Mouse (Mus musculus) kidney, adult 9 months (tissue): Measurements from ENCODE around the gene Ofcc1.

ENCODE experiments used
- DNase-seq: peaks from one replicate; pipeline ENCODE4 v3.0.0; 2022

Ofcc1 gene

GRCm38 (mm10) chr13:40361288-40361687, at the start of gene Ofcc1:
Gene Ofcc1 (minus strand): TSS chr13:40361450.
- no peak for DNase-seq

GRCm38 (mm10) chr13:40390120-40390519, 28.9 kb upstream of the Ofcc1 start:
- DNase-seq, result no peak

DNA sequence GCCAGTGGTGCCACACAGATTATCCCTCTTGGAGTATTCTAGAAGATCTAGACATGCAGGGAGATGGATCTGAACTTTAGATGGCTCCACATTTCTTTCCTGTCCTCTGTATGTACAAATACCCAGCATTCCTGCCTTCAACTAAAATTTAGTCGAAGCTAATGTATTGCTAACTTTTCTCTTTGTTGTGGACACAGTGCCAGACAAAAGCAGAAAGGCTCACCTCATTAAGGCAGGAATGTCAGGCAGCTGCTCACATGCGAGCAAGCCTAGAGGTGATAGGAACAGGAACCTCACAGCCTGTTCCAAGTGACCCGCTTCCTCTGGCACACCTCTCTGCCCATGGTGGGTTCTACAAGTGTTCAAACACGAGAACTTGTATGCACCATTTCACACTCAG, 26.2 kb upstream of the Ofcc1 start:
- DNase-seq, result no peak

DNA sequence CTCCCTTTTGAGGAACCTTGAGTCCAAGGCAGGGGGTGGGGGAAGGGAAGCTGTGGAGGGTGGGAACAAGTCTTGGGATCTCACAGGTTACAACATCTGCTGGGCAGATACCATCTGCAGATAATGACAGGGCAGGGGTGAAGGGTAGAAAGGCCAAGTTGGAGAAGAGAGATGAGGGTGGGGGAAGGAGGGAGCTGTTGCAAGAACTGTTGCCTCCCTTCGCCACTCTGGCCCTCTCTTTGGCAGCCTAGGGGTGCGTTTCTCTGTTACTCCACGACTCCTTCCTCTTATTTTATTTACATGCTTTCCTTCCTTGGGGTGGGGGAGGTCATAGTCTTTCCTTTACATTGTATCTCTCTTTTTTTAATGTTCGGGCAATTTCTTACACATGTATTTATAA, 23.7 kb upstream of the Ofcc1 start:
- no peak for DNase-seq

- no peak for DNase-seq
Measured at GRCm38 (mm10) chr13:40376773-40377172, 15.5 kb upstream of the Ofcc1 start.

GRCm38 (mm10) chr13:40366762-40367161, 5.5 kb upstream of the Ofcc1 start:
- DNase-seq, result no peak

GRCm38 (mm10) chr13:40364855-40365254, 3.6 kb upstream of the Ofcc1 start:
- no peak for DNase-seq

DNA sequence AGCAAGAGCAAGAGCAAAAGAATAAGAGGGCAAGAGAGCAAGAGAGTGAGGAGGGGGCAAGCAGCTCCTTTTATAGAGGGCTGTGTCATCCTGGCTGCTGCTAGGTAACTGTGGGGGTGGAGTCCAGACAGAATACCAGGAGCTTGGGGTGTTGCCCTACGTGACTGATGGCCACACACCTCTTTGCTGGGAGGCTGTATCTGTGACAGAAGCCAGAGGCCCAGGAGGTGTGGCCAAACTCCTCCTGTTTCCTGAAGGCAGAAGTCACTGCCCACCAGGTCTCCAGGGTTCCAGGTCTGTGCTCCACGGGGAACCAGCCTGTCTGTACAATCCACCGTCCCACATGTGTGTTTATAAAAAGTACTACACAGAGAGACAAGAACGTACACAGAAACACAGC, 558 bp downstream of the Ofcc1 start:
- no peak for DNase-seq

DNA sequence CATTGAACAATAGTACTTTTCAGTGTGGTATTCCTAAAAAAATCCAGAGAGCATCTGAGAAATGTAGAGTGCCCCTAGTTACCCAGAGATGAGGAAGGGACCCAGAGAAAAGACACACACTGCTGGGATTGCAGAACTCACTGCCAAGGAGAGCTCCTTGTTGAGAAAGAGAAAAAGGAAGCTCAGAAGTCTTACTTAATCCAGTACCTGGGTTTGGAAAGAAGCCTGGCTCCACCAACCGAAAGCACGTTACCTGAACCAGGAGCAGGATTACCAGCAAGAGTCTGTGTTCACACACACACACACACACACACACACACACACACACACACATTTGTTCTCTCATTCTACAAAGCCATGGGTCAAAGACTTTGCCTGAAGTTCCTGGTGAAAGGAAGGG, 14.2 kb downstream of the Ofcc1 start:
- no peak for DNase-seq

- no peak for DNase-seq
Measured at GRCm38 (mm10) chr13:40323301-40323700, 37.9 kb downstream of the Ofcc1 start.

GRCm38 (mm10) chr13:40320814-40321525, 40.3 kb downstream of the Ofcc1 start:
- no peak for DNase-seq

DNA sequence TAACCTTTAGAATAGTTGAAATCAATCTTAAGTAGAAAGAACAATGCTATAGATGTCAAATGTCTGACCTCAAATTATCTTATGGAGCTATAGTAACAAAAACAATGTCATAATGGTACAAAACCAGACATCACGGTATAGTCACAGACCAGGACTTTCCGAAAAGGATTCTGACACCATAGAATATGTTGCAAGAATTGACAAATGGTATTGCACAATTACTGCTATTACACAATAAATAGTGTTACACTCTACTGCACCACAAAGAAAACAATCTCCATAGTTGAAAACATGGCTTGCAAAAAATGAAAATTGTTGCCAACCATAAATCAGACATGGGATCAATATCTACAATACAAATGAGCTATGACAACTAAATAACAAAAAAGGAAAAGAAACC, 43.5 kb downstream of the Ofcc1 start:
- DNase-seq, result no peak

DNA sequence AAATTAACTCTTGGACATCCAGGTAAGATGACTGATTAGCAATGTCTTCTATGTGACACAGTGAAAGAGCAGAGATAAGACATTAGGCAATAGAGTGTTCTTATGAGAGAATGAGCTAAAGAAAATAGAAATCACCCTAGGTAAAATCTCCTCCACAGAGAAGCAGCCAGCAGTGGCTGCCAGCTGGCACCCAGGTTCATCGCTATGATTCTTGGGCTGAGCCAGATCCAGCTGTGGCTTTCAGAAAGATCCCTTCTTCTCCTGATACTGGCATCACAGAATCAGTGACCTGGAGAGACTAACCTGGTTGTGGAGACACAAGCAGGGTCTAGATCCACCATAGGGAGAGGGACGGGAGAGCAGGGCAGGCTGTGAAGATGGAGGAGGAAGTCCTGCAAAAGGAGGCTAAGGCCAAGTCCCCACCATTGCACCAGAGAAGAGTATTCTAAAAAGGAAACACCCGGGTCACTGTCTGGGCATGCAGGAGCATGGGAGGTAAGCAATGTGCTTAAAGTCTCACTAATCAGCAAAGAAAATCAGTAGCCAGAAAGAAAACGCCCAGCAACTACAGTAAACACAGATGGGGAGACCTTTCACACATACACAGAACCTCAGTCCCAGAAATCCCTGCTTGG, 46.0 kb downstream of the Ofcc1 start:
- no peak for DNase-seq

- no peak for DNase-seq
Measured at GRCm38 (mm10) chr13:40292891-40293290, 68.4 kb downstream of the Ofcc1 start.

GRCm38 (mm10) chr13:40290846-40291245, 70.4 kb downstream of the Ofcc1 start:
- no peak for DNase-seq

DNA sequence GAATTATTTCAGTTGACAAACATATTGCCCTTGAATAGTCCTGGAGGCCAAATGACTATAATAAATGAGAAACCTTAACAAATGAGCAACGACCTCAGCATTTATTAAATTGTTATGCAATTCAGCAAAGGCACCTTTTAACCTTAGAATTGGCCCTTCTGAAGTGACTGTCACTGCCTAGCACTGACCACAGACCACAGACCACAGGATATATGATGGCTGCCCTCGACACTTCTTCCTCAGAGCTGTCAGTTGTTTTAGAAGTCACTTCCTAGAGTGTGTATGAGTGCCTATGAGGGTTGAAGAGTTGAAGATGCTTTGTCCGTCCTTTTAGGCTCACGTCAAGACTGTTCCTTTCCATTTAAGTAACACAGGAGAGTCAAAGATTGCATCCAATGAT, 72.6 kb downstream of the Ofcc1 start:
- no peak for DNase-seq

DNA sequence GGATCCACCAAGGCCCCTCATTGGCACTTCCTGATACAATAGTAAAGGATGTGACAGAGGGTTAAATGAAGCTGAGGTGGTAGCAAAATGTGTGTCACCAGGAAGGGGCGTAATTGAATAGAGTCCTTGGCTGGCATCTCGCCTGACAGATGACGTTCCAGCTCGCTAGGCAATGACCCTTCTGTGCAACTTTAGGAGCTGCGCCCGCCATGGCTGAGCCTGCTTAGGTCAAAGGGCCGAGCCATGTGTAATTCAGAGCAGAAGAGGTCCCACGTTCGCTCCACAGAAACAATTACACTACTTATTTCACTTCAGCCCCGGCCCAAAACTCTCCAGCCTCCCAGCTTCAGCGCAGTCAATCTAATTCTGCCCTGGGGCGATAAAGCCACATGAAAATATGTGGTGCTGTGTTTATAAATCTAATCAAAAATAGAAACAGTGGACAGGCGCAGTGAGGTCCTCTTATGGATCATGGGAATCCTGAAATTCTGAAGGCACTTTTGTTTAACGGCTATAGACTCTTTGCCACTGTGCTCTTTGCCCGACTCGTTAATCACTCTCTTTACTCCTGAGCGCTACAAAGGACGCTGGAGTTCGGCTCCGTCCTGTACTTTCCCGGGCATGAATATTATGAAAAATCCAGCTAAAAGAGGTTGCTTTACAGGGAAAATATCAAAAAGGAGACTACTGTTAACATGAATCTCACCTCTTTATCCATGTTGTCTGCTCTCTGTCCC, 73.8 kb downstream of the Ofcc1 start:
- no peak for DNase-seq

DNA sequence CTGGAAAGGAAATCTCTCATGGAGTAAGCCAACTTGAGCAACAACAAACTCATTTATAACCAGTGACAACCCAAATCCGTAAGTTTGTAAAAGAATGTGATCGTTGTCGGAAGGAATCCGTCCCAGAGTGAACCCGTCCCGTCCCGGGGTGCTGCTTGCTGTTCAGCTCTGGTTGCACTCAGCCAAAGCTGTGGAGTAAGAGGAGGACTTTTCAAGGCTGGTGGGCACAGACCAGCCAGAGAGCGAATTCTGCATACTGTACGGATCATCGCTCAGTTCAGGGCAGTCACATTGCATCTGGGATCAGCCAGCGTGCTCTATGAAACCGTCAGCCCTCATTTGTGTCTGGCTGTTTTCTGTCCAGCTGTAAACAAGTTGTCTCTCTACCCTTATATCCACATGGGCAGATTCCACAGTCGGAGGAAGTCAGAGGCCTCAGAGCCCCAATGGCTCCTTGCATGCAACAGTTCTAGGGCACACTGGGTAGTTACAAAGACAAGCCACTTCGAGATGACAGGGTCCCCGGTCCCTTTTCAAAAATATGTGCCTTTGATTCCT, 75.9 kb downstream of the Ofcc1 start:
- no peak for DNase-seq

GRCm38 (mm10) chr13:40280616-40281015, 80.6 kb downstream of the Ofcc1 start:
- DNase-seq, result no peak

- no peak for DNase-seq
Measured at GRCm38 (mm10) chr13:40267546-40267945, 93.7 kb downstream of the Ofcc1 start.

- no peak for DNase-seq
Measured at GRCm38 (mm10) chr13:40263087-40263807, 98.0 kb downstream of the Ofcc1 start.

GRCm38 (mm10) chr13:40258757-40259156, 102.5 kb downstream of the Ofcc1 start:
- no peak for DNase-seq

DNA sequence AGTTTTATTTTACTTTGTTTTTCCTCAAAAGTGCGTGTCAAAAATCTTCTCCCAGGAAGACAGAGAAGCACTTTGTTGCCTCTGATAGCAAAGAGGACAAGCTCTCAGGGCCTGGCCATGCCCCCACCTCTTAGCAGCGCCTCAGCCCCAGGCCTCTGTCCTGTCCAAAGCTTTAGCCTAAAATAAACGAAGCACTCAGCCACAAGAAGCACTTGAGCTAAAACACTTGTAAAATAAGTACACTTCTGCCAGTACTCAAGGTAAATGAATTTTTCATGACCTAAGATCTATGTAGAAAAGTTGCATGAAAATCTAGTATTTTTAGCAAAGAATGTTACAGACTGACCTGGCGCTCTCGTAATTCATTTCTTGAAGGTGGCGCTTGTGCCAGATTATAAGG, 117.4 kb downstream of the Ofcc1 start:
- DNase-seq, result no peak
